Mouse (Mus musculus) thymus, postnatal 4 days (tissue): ENCODE data around the gene Krt6a.
"Not testable (repeated sequence)": the region's sequence is repeated elsewhere in the genome, so short reads cannot be mapped to it uniquely, and the experiment has no call there.

Experiments
- DNase-seq: peaks from one replicate; pipeline ENCODE4 v3.0.0; 2021

The Krt6a gene

GRCm38 (mm10) chr15:101694207-101694606 lies at the start of gene Krt6a:
TSS of gene Krt6a (minus strand) at chr15:101694307.
- no peak for DNase-seq

- DNase-seq: no peak
Observed at GRCm38 (mm10) chr15:101742711-101743110, 48.6 kb upstream of the Krt6a start, which contains the start of gene Krt71. TSS of gene Krt71 (minus strand) at chr15:101743109.

GRCm38 (mm10) chr15:101737786-101738185 lies 43.7 kb upstream of the Krt6a start:
- no peak for DNase-seq

DNA sequence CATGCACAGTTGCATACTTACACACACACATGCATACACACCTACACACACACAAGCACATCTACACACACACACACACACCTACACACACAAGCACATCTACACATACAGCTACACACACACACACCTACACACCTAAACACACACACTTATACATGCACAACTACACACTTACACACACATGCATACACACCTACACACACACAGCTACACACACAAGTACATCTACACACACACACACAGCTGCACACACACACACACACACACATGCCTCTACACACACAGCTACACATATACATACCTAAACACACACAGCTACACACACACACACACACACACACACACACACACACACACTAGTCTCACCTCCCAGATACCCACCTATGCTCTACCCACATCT lies 36.5 kb upstream of the Krt6a start:
- no peak for DNase-seq

DNA sequence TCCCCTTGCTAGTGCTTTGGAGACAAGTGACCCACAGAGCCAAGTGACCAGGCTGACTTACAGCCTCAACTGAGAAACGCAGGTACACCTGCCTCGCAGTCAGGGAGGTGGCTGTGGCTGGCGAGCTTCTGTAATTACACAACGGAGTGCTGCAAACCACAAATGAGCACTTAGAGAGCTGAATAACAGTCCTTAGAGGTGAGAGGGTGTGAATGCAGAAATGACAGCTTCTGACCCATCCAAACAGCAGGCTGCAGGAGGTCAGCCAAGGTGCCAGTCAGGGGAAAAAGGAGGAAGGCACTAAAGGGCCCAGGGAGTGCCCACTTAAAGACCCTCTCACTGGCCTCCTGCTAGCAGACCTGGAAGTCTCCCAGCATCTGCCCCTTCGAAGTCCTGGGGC lies 30.6 kb upstream of the Krt6a start:
- DNase-seq: no peak

DNA sequence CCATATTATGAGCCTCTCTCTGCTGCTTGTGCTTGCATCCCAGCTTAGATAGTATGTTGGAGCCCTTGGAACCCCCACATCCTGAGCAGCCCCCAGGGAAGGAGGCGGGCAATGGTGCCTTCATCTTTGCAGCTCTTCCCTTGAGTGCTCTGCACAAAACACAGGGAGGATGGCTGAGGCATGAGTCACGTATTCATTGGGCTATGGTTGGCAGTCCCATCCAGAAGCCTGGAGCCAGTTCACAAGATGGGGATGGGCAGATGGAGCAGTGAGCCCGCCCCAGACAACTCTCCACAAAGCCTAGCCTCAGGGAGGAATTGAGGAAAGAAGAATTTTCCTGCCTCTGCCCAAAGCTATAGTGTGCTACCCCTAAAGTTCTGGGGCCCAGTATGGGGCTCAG lies 21.7 kb upstream of the Krt6a start:
- DNase-seq: no peak

GRCm38 (mm10) chr15:101714356-101714755 lies 20.2 kb upstream of the Krt6a start:
- no peak for DNase-seq

GRCm38 (mm10) chr15:101713731-101714130 lies 19.6 kb upstream of the Krt6a start:
- no peak for DNase-seq

DNA sequence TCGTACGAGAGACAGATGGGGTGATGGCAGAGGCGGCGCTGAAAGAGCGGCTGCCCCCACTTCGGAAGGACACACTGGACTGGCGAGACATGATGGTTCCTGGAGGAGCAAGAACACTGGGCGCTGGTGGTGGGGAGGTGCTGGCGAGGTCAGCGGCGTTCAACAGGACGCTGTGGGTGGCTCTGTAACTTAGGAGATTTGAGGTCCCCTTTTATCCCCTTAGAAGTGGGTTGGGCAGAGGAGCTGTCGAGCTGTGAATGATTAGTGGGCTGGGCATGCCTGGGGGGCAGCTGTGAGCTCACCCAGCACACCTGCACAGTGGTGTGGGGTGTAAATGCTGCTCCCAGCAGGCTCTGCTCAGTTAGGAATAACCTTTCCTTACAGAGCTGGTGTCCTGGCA lies 18.6 kb upstream of the Krt6a start, which contains the start of gene Krt5:
Gene Krt5 (minus strand): TSS at position 179 of the 400 bp plus-strand sequence.
- no peak for DNase-seq

DNA sequence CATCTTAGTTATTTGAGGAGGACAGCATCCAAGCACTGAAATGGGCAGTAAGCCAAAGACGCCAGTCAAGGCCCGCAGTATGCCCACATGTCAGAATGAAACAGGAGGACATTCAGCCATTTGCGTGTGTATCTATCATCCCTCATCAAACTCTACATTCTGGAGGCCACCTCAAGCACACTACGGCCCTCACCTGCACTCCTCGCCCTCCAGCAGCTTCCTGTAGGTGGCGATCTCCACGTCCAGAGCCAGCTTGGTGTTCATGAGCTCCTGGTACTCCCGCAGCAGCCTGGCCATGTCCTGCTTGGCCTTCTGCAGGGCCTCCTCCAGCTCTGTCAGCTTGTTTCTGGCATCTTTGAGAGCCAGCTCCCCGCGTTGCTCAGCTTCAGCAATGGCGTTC lies 14.6 kb upstream of the Krt6a start:
- DNase-seq: peak; percentile 20

GRCm38 (mm10) chr15:101707454-101707853 lies 13.3 kb upstream of the Krt6a start:
- no peak for DNase-seq

GRCm38 (mm10) chr15:101704066-101704465 lies 10.0 kb upstream of the Krt6a start:
- DNase-seq: peak; percentile 17

GRCm38 (mm10) chr15:101702380-101702779 lies 8.3 kb upstream of the Krt6a start:
- DNase-seq: no peak

- no peak for DNase-seq
Observed at GRCm38 (mm10) chr15:101699866-101700265, 5.8 kb upstream of the Krt6a start.

DNA sequence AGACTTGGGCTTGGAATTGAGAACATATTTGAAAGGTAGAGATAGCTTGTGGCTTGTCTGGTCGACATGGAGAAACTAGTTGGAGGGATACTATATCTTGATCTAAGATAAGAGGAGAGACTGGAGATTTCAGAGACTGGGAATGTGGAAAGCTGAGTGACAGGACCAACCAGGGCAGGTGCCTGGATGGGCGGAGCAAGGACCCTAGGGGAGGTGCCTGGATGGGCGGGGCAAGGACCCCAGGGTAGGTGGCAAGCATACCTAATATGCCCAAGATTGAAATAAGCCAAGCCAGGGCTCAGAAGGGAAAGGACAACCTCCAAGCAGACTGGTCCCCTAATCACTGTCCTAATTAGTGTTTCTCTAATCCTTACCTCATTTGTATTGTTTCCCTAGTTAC lies 5.1 kb upstream of the Krt6a start:
- no peak for DNase-seq

- no peak for DNase-seq
Observed at GRCm38 (mm10) chr15:101697326-101698188, 3.5 kb upstream of the Krt6a start.

GRCm38 (mm10) chr15:101690460-101690859 lies 3.6 kb downstream of the Krt6a start:
- DNase-seq: not testable (repeated sequence)

DNA sequence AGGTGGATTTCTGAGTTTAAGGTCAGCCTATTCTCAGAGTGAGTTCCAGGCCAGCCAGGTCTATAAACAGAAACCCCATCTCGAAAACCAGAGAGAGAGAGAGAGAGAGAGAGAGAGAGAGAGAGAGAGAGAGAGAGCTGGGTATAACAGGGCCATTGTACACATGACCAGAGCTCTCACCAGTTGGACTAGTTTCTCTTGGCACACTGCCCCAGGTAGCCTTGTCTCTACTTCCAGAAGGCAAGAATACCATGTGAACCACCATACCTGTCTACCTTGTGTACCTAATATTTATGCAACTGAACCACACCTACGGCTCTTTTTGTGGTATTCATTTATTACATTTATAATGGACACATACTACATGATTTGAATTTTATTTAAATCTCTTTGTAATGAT lies 5.9 kb downstream of the Krt6a start:
- no peak for DNase-seq

DNA sequence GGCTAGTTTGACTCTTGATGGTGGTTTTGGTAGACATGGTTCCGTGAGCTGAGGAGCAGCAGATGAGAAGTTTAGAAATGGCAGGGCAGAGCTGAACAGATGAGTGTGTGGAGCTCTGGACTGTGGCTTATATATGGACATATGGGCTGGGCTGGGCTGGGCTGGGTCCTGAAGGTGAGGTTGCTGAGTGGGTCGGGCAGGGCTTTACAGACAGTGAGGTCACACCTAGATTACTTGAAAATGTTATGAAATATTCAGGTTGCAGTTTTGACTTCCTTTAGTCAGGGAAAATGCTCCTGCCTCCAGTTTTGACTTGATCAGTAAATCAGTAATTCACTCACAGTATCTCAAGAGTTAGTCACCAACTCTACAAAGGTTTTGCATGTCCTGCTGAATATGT lies 13.9 kb downstream of the Krt6a start, which contains the start of gene Krt6b:
Gene Krt6b (minus strand): TSS at position 101 of the 400 bp plus-strand sequence.
- DNase-seq: no peak

DNA sequence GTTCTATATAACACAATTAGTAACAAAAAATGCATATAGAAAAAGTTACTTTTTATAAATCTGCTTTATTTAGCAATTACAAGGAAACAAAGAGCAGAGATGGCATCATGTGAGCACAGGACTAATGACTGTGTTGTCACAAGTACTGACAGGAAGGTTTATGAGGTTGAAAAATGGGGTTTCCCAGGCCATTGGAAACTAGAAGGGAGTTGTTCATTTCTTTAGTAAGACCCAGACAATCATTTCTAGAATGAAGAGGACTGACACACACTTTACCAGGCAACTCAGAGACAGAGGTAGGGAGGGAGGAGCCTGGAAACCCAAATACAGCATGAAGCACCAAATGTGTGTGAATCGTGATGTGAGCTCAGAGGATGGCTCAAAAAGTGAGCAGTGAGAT lies 18.1 kb downstream of the Krt6a start:
- DNase-seq: no peak

GRCm38 (mm10) chr15:101652736-101653265 lies 41.3 kb downstream of the Krt6a start:
- no peak for DNase-seq

- DNase-seq: no peak
Observed at GRCm38 (mm10) chr15:101647280-101647679, 46.8 kb downstream of the Krt6a start, which contains the start of gene Gm5478. TSS of gene Gm5478 (minus strand) at chr15:101647380.
